Mouse (Mus musculus) layer of hippocampus, adult 2 months (tissue): ENCODE measurements around the gene Limd2. TPM values are rescaled to one million over a fixed set of nuclear protein-coding genes. Genes with fewer than 3 reads are reported as not detected.
A peak's percentile ranks its signal among the peaks of the same experiment; 100 is the strongest.

Source experiments
- DNase-seq, 2 experiments: peaks; one replicate each; pipeline ENCODE4 v3.0.0; 2022; ENCODE audit warnings: low spot score in 2 of 2
- H3K27ac ChIP-seq: fragments of 200-600 bp; 2 replicates; pipeline ENCODE4 v1.8.1; 2022
- H3K4me3 ChIP-seq: fragments of 200-600 bp; 2 replicates; pipeline ENCODE4 v1.8.1; 2022; ENCODE audit warnings: mild to moderate bottlenecking
- CTCF ChIP-seq: fragments of 200-600 bp; conservative IDR thresholded peaks from 2 replicates; pipeline ENCODE4 v1.8.1; 2022; ENCODE audit warnings: antibody characterized with exemption, mild to moderate bottlenecking, moderate library complexity
- total RNA-seq, 2 experiments: library from RNA; stranded (reverse); gene quantifications; 2 replicates each; pipeline ENCODE4 v1.2.3; 2021

The Limd2 gene
- total RNA-seq, 2 experiments from 2014 or later, result 153 TPM

DNA sequence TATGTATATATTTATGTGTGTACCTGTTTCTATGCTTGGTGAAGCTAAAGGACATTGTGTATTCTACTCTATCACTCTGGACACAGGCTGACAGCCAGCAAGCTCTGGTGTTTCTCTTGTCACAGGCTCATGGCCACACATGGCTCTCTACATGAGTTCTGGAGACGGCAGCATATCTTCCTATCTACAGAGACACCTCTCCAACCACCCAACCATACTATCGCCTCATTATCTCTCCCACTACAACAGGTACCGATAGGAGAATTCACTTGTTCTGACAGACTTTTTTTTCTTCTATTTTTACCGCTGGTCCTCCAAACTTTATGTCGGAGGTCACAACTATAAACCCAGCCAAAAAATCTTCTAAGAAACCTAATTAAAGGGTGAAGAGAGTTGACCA, 31.6 kb upstream of the Limd2 start:
- no peak for TF ChIP-seq CTCF
- peak overlapping the region; percentile 96; the same call in 1 of the 2 replicates for H3K27ac ChIP-seq
- DNase-seq, result no peak
- peak overlapping the region; percentile 68 for H3K4me3 ChIP-seq

DNA sequence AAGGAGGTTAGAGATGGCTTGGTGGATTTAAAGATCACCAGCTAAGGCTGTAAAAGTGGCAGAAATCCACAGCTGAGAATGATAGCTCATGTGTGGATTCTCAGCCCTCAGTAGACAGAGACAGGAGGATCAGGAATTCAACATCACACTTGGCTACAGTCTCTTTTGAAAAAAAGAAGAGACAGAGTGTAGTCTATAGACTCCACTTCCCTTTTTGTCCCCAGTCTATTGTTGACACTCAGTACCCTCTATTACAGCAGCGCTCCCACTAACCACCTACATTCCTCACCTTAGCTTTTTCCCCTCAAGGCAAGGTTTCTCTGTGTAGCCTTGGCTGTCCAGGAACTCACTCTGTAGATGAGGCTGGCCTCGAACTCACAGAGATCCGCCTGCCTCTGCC, 31.1 kb upstream of the Limd2 start:
- H3K27ac ChIP-seq, result peak overlapping the region; percentile 10; the same call in 1 of the 2 replicates
- no peak for TF ChIP-seq CTCF
- no peak overlapping the region for H3K4me3 ChIP-seq
- DNase-seq, result no peak

DNA sequence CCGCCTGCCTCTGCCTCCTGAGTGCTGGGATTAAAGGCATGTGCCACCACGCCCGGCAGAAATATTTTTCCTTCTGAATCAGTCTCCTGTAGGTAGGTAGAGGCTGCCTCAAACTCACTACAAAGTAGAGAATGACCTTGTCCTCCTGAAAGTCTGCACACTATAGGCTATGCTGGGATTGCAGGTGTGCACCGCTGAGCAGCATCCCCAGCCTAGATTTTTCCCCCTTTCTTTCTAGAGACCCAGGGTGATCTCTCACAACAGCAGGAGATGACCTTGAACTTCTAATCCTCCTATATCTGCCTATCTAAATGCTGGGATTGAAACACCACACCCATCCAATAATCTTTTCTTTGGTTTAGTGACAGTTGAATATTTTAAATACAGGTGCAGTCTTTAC, 26.7 kb upstream of the Limd2 start:
- no peak overlapping the region for H3K27ac ChIP-seq
- DNase-seq, result no peak
- no peak for TF ChIP-seq CTCF
- H3K4me3 ChIP-seq, result no peak overlapping the region

DNA sequence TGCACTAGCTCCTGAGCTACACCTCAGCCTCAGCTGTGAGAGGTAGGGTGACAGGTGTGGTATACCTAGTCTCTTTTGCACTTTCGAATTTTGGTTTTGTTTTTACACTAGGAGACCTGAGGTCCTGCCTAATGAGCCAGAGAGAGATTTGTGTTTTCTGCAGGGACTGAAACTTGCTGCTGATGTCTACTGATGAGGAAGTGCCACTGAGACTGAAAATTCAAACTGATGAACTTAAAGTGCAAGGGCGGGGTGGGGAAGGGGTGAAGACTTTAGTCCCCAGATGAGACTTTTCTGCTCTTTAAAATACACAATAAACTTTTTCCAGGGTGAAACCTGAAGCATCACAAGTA, 19.8 kb upstream of the Limd2 start:
- Histone ChIP-seq H3K27ac (peak overlapping the region; percentile 95), H3K4me3 (no peak overlapping the region)
- no peak for TF ChIP-seq CTCF
- no peak for DNase-seq

DNA sequence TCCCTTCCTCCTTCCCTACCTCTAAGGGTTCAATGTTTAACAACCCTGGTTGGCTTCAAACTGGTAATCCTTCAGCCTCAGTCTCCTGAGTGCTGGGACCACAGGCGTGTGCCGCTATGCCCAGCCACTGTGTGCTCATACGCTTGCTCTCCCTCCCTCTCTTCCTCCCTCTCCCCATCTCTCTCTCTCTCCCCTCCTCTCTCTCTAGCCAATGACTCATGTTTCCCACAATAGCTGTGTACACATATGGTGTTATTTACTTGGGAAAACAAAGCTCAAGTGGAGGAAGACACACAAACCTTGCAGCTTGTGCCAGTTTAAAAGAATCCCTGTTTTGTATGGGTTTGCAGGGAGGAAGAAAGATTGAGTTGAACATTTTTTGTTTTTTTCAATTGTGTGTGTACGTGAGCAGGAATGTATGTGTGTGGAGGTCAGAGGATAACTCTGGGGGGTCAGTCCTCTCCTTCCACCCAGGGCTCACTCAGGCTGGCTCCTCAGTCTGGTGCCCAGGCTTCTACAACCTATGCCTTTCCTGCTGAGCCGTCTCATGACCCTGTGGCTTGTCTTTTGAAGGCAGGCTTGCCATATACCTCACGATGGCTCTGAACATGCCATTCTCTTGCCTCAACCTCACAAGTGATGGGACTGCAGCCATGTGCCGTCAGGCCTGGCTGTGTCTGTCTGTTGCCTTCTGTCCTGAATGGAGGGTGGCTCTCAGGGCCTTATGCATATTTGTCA, 19.2 kb upstream of the Limd2 start:
- H3K27ac ChIP-seq, result peak overlapping the region; percentile 95

DNA sequence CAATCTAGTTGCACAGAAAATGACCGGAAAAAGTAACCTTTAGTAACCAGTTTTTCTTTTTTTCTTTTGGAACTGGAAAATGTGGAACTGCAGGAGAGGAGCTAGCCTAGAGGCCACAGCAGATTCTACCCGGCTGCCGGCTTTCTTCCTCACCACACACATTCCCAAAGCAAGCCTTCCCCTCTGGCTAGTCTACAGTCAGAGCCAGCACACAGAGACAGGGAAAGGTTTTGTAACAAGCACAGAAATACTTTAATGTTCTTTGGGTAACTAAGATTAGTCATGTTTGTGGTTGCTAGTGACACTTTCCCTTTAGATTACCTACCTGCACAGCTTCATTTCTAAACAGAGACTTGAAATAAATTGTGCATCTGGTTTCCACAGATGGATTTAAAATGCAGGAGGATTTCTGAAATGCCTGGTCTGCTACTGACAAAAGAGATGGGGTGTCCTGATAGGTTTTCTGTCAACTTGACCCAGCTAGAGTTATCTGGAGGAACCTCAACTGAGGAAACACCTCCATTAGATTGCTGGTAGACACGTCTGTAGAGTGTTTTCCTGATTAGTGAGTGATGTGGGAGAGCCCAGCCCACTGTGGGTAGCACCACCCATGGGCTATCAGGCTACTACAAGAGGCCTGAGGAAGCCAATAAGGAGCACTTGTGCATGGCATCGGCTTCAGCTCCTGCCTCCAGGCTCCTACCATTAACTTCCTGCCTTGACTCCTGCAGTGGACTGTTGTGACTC, 17.5 kb upstream of the Limd2 start:
- Histone ChIP-seq H3K27ac (peak overlapping the region; percentile 95), H3K4me3 (no peak overlapping the region)
- no peak for TF ChIP-seq CTCF
- DNase-seq, result no peak

More for the DNA sequence above, 19.2 kb upstream of the Limd2 start:
- no peak for TF ChIP-seq CTCF
- H3K4me3 ChIP-seq, result no peak overlapping the region
- DNase-seq, result peak in 1 of 2 experiments; percentile 72

DNA sequence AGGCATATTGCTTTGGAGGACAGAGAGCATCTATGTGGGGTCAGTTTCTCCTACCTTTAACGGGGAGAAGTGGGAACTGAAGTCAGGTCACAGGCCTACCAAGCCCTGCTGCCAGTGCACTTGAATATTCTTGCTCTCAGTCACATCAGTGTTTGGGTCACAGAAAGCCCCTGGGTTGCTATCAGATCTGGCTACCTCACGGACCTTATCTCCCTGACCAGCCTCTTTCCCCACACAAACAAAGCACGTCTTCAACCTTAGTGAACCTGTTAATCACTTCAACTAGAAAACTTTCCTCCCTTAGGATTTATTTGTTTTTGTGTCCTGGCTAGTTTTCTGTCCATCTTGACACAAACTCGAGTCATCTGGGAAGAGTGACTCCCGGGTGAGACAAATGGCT, 15.7 kb upstream of the Limd2 start:
- no peak for TF ChIP-seq CTCF
- Histone ChIP-seq H3K4me3 (no peak overlapping the region), H3K27ac (no peak overlapping the region)
- no peak for DNase-seq

DNA sequence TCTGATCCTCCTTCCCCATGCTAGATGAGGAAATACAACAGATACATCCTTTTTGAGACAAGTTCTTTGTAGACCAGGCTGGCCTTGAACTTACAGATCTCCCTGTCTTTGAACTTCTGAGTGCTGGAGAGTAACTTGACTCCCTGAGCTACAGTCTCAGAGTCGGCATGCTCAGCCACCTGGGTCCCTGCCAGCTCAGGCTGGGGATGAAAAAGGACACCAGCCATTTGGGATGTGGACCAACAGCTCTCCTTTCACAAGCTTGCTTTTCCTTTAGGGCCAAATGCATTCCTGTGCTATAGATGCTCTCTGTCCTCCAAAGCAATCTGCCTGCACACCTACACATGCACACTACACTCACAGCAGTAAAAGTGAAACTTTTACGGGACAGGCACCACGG, 14.4 kb upstream of the Limd2 start:
- no peak for DNase-seq
- H3K27ac ChIP-seq, result no peak overlapping the region
- no peak for TF ChIP-seq CTCF
- no peak overlapping the region for H3K4me3 ChIP-seq

DNA sequence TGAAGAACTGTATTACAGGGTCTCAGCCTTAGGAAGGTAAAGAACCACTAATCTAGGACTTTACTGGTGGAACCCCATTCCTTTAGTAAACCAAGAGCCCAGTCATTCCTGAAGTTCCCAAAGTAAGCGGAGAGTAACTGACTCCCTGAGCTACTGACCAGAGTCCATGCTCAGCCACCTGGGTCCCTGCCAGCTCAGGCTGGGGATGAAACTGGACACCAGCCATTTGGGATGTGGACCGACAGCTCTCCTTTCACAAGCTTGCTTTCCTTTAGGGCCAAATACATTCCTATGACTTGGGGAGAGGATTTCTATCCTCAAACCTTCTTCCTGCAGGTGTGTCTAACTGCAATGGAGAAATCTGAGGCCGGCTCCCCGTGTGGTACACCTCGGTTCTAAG, 13.7 kb upstream of the Limd2 start:
- H3K27ac ChIP-seq, result no peak overlapping the region
- no peak overlapping the region for H3K4me3 ChIP-seq
- no peak for TF ChIP-seq CTCF
- no peak for DNase-seq

DNA sequence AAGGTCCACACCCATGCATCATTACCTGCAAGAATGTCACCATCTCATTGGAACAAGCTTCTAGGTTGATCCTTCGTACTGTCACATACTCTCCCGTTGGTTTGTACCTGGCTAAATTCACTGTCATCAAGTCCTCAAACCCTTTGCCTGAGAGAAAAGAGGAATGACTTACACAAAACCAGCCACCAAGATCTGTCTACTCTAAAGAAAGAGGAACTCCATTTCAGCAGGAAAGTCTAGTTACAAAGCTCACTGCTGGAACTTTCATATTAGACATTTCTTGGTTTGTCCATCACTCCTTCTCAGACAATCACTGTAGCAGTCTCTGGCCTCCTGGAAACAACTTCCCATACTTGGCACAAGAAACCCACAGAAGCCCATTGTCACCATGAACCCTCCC, 12.6 kb upstream of the Limd2 start:
- Histone ChIP-seq H3K4me3 (no peak overlapping the region), H3K27ac (no peak overlapping the region)
- TF ChIP-seq CTCF, result no peak
- DNase-seq, result no peak

DNA sequence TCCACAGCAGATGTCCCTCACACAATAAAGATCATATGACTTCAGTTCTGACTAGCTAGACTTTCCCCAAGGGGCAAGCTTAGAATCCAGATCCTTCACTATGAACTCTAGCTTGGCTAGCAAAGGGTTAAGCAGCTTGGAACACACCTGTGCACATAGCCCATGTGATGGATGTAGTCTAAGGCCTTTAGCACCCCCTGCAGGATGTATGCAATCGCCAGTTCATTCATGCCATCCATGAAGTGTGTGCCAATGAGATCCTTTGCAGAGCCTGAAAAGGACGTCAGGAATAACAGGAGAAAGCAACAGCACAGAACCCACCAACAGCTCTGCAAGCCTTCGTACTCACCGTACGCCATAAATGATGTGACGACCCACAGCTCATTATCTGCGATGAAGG, 10.1 kb upstream of the Limd2 start:
- DNase-seq, result no peak
- TF ChIP-seq CTCF, result peak; percentile 46
- H3K27ac ChIP-seq, result no peak overlapping the region

DNA sequence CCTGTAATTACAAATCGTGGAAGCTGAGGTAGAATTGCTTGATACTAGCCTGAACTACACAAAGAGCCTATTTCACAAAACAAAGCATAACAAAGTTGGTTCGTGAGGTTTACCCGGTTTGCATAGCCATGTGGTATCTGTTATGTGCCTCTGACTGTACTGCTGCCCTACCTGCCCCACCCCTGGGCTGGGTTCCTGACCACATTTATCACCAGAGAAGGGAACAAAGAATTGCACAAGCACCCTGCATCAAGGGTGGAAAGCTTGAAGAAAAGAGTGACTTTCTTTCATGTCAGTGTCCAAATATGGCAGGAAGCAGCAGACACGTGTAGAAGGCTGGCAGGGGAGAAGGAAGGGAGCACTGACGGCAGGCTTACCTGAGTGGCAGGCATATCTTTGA, 6.8 kb upstream of the Limd2 start:
- TF ChIP-seq CTCF, result no peak
- Histone ChIP-seq H3K4me3 (no peak overlapping the region), H3K27ac (no peak overlapping the region)
- no peak for DNase-seq

More for the DNA sequence above, 10.1 kb upstream of the Limd2 start:
- no peak overlapping the region for H3K4me3 ChIP-seq

DNA sequence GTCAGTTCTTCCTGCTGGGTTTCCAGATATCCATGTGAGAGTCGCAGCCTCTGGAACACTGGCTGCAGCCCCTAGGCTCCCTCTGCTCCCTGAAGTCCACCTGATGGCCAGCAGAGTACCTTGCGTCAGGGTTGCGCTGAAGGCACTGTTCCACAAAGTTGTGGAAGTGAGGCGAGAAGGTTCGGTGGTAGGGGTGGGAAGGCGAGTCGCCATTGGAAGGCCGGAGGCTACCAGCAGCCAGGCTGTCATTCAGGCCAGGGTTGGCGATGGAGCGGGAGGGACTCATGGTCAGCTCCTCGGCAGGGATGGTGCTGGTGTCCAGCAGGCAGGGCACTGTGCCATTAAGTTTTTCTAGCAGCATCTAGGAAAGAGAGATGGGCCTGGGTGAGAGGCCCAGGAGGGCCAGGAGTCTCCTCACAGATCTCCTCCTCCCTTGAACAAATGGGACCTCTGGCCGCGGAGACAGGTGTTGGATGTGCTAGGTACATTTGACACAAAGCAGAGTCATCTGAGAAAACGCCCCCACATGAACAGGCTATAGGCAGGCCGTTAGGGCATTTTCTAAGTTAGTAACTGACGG, 4.0 kb upstream of the Limd2 start:
- Histone ChIP-seq H3K27ac (no peak overlapping the region), H3K4me3 (no peak overlapping the region)
- no peak for DNase-seq
- no peak for TF ChIP-seq CTCF
